Mouse (Mus musculus) right cerebral cortex, postnatal 25 days (tissue): ENCODE data around the gene Ets1.

Source experiments
- DNase-seq: peaks from one replicate; pipeline ENCODE4 v3.0.0; 2022

Gene Ets1

GRCm38 (mm10) chr9:32782391-32783092 is 146.5 kb downstream of the Ets1 start:
- DNase-seq, result no peak

DNA sequence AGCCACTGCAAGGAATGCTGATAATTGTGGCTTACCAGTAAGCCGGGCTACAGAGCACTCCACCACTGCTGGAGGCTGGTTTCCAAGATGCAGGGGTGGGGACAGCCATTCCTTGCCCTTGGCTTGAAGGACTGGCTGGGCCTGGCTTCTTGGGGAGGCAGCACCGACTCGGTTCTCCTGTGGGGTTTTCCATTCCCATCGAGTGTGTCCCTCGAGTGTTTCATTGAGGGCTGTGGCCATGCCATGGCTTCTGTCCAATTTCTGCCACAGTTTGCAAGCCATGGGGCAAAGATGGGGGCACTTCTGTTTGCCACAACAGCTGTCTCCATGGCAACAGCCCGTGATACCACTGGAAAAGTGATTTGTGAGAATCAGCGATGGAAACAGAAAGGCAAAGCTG is 151.1 kb downstream of the Ets1 start:
- no peak for DNase-seq

DNA sequence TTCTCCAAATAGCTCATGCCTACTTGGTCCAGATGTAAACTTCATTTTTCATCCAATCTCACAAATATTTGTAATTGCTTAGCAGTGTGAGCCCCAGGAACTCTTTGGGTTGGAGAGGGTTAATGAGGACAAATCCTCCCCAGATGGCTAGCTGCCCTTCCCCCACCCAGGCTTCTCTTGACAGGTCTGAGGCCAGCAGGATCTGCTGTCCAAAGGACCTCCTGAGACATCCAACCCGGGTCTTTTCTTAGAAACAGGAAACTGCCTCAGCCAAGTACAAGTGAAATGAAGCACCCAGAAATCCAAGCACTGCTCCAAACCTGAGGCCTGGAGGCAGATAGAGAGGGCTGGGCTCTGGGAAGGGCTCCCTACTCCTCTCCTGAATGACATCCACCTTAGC is 151.6 kb downstream of the Ets1 start:
- no peak for DNase-seq

DNA sequence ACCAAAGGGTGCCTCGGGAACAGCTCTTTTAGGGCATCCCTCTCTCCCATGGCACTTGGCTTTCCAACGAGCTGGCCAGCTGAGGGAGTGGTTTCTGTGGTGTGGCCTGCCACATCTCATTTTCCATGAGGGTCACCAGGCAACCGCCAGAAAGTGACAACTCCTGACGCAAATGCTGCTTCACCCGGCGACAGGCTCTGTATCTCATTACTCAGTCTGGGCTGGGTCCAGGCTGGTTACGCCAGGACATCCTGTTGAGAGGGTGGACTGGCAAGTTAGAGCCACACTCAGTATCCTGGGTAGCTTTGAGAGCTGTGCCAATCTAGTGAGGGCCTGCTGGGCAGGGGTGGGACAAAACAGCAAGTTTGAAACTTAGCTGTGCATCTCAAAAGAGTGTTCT is 153.3 kb downstream of the Ets1 start:
- no peak for DNase-seq

- DNase-seq, result no peak
These were observed 155.7 kb downstream of the Ets1 start for GRCm38 (mm10) chr9:32791699-32792098.

DNA sequence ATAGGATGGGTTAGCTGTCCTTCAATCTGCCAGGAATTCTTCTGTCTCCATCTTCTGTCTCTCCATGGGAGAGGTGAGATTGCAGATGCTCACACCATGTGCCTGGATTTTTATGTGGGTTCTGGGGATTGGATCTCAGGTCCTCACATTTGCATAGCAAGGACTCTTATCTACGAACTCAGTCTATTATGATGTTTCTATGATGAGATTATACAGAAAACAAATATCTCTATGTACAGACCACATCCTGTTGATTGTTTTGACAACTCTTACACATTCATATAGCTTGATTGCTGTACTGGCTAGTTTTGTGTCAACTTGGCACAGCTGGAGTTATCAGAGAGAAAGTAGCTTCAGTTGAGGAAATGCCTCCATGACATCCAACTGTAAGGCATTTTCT is 162.2 kb downstream of the Ets1 start:
- no peak for DNase-seq

DNA sequence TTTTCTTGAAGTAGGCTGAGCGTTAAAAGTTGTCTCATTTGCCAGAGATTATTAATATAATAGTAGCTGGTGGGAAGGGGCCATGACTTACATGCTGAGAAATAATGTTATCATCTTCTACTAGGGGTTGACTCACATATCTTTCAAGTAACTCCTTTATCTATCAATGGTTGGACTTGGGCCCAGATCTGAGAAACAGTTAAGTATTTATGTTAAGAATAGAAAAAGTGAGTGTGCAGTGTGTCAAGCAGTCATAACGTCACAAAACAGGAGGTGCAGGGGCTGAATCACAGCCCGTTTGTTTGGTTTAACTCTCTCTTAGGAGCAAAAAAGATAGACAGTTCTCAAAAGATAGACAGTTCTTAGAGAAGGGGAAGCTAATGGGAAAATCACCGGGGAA is 170.1 kb downstream of the Ets1 start:
- no peak for DNase-seq
